Mouse (Mus musculus): ENCODE data around the gene Erich6. TPM values are rescaled to one million over a fixed set of nuclear protein-coding genes. Genes with fewer than 3 reads are reported as not detected.
A peak's percentile ranks its signal among the peaks of the same experiment; 100 is the strongest.

Erich6 gene
- total and polyA plus RNA-seq, 3 experiments = not detected

- Histone ChIP-seq H3K27ac (ENCODE audit: insufficient read depth, low read depth) (no peak overlapping the region), H3K4me1 (ENCODE audit: control insufficient read depth in 1 of 2, insufficient read depth in 2 of 2) (peaks cover 2 to 13% of the 10 kb centered on the region in 2 experiments; a peak in 2 of 4 replicates), H3K79me2 (replicated peaks; ENCODE audit: control insufficient read depth, extremely low read depth, insufficient read depth, poor library complexity, severe bottlenecking) (no peaks in the 10 kb centered on the region; the same call in 1 of the 2 replicates), H3K4me3 (replicated peaks in 1 of 3; ENCODE audit: low read depth in 2 of 3, low read length in 2 of 3, poor library complexity in 1 of 3) (no peak overlapping the region), H3K9me3 (replicated peaks; ENCODE audit: low read length) (peaks cover 4% of the 10 kb centered on the region), H3K36me3 (replicated peaks in 1 of 2; ENCODE audit: control insufficient read depth in 1 of 2, insufficient read depth in 1 of 2, low read length in 1 of 2) (no peaks in the 10 kb centered on the region), H3K27me3 (replicated peaks) (no peaks in the 10 kb centered on the region), H3K4me2 (ENCODE audit: insufficient read depth, low read depth, poor library complexity, severe bottlenecking) (no peak overlapping the region), H3K9ac (ENCODE audit: insufficient read depth, low read depth) (no peak overlapping the region)
- TF ChIP-seq ZNF384 (IDR thresholded peaks at IDR 0.05; ENCODE audit: low read depth, low read length) (no peak), SMC3 (IDR thresholded peaks at IDR 0.05; ENCODE audit: low read depth, low read length) (peak; percentile 90), RAD21 (IDR thresholded peaks at IDR 0.05; ENCODE audit: low read depth, low read length) (peak; percentile 66), EP300 (IDR thresholded peaks at IDR 0.05; ENCODE audit: low read length) (no peak), NRF1 (IDR thresholded peaks at IDR 0.05; ENCODE audit: low read depth, low read length) (no peak), TCF12 (IDR thresholded peaks at IDR 0.05; ENCODE audit: low read depth, low read length) (0 out of 2 replicates have a peak, but pooled peaks have one; percentile 13), MXI1 (IDR thresholded peaks at IDR 0.05; ENCODE audit: low read depth, low read length) (no peak), MAZ (IDR thresholded peaks at IDR 0.05; ENCODE audit: low read depth, low read length) (0 out of 2 replicates have a peak, but pooled peaks have one; percentile 44), SIN3A (IDR thresholded peaks at IDR 0.05; ENCODE audit: low read length) (0 out of 2 replicates have a peak, but pooled peaks have one; percentile 37), GABPA (IDR thresholded peaks at IDR 0.05; ENCODE audit: insufficient replicate concordance, low read depth, low read length) (no peak), NELFE (IDR thresholded peaks at IDR 0.05; ENCODE audit: low read depth, low read length) (0 out of 2 replicates have a peak, but pooled peaks have one; percentile 18), CTCF (conservative IDR thresholded peaks at IDR 0.05 in 1 of 2, IDR thresholded peaks at IDR 0.05 in 1 of 2; ENCODE audit: low read depth in 2 of 2, low read length in 2 of 2) (peak in 1 of 2 experiments; percentile 78; a peak in 2 of 4 replicates), MAX (IDR thresholded peaks at IDR 0.05; ENCODE audit: low read length) (no peak), ZC3H11A (IDR thresholded peaks at IDR 0.05; ENCODE audit: low read depth, low read length) (peak; percentile 72), ELF1 (IDR thresholded peaks at IDR 0.05; ENCODE audit: low read depth, low read length) (no peak)
- dilution Hi-C loops (cut with MboI; ENCODE audit: extremely low pct_ligation_motif_present, extremely low pct_unique_long_range_greater_than_20kb, low sequenced_read_pairs) = no loop called here
- in situ Hi-C loops (cut with MboI; ENCODE audit: low pct_ligation_motif_present, low pct_unique_long_range_greater_than_20kb, low sequenced_read_pairs) = loop anchor here (10.0 to 25.0 kb wide), 2 partner anchors 139 to 492 kb away; no protein-coding TSS in a partner anchor
- peak; percentile 65 for DNase-seq (ENCODE audit: extremely low read depth)
Measured at GRCm38 (mm10) chr3:58653907-58654306, 16.9 kb upstream of the Erich6 start.

GRCm38 (mm10) chr3:58650328-58650727 lies 13.3 kb upstream of the Erich6 start:
- TF ChIP-seq NRF1 (IDR thresholded peaks at IDR 0.05; ENCODE audit: low read depth, low read length) (no peak), POLR2AphosphoS2 (IDR thresholded peaks at IDR 0.05; ENCODE audit: low read depth, low read length) (no peak), SMC3 (IDR thresholded peaks at IDR 0.05; ENCODE audit: low read depth, low read length) (no peak), MEF2A (IDR thresholded peaks at IDR 0.05; ENCODE audit: borderline replicate concordance, low read depth, low read length) (no peak), KAT2A (IDR thresholded peaks at IDR 0.05; ENCODE audit: insufficient replicate concordance, low read length) (no peak), ETS1 (conservative IDR thresholded peaks at IDR 0.05; ENCODE audit: low read depth, low read length) (no peak), POLR2A (IDR thresholded peaks at IDR 0.05; ENCODE audit: low read depth, low read length) (no peak), HCFC1 (IDR thresholded peaks at IDR 0.05; ENCODE audit: low read depth, low read length) (no peak), ELF1 (IDR thresholded peaks at IDR 0.05; ENCODE audit: low read depth, low read length) (no peak), RCOR1 (conservative IDR thresholded peaks at IDR 0.05; ENCODE audit: low read depth, low read length) (no peak), IRF4 (IDR thresholded peaks at IDR 0.05; ENCODE audit: low read depth, low read length) (no peak), USF2 (conservative IDR thresholded peaks at IDR 0.05; ENCODE audit: low read depth, low read length) (no peak), CTCF (conservative IDR thresholded peaks at IDR 0.05 in 1 of 2, IDR thresholded peaks at IDR 0.05 in 1 of 2; ENCODE audit: low read depth in 2 of 2, low read length in 2 of 2) (no peak)
- Histone ChIP-seq H3K36me3 (replicated peaks in 1 of 2; ENCODE audit: control insufficient read depth in 1 of 2, insufficient read depth in 1 of 2, low read length in 1 of 2) (no peaks in the 10 kb centered on the region), H3K9me3 (replicated peaks; ENCODE audit: low read length) (no peaks in the 10 kb centered on the region), H3K9ac (ENCODE audit: insufficient read depth, low read depth) (no peak overlapping the region), H3K79me2 (replicated peaks; ENCODE audit: control insufficient read depth, extremely low read depth, insufficient read depth, poor library complexity, severe bottlenecking) (no peaks in the 10 kb centered on the region), H3K4me1 (ENCODE audit: control insufficient read depth in 1 of 2, insufficient read depth in 2 of 2) (peaks cover under 1 to 2% of the 10 kb centered on the region in 2 experiments; a peak in 2 of 4 replicates), H3K27me3 (replicated peaks) (no peaks in the 10 kb centered on the region), H3K4me2 (ENCODE audit: insufficient read depth, low read depth, poor library complexity, severe bottlenecking) (no peak overlapping the region), H3K27ac (ENCODE audit: insufficient read depth, low read depth) (no peak overlapping the region), H3K4me3 (replicated peaks in 1 of 3; ENCODE audit: low read depth in 2 of 3, low read length in 2 of 3, poor library complexity in 1 of 3) (no peak overlapping the region)
- dilution Hi-C loops (cut with MboI; ENCODE audit: extremely low pct_ligation_motif_present, extremely low pct_unique_long_range_greater_than_20kb, low sequenced_read_pairs) = no loop called here
- DNase-seq (ENCODE audit: extremely low read depth) = no peak
- in situ Hi-C loops (cut with MboI; ENCODE audit: low pct_ligation_motif_present, low pct_unique_long_range_greater_than_20kb, low sequenced_read_pairs) = loop anchor here (10.0 to 25.0 kb wide), 2 partner anchors 136 to 488 kb away; no protein-coding TSS in a partner anchor

All from CH12.LX (cell line).